Mouse (Mus musculus): ENCODE measurements around the gene Zfp626. TPM values are rescaled to one million over a fixed set of nuclear protein-coding genes. Genes with fewer than 3 reads are reported as not detected.

Gene Zfp626
- 6.9 to 10.4 TPM (median 8.6 TPM) in 4 replicates for total RNA-seq (2023)

GRCm38 (mm10) chr7:27806896-27807295, at the start of gene Zfp626:
Gene Zfp626 (plus strand): TSS chr7:27807196.

GRCm38 (mm10) chr7:27838323-27839249, 31.6 kb downstream of the Zfp626 start, which contains the start of gene Zfp59:
Gene Zfp59 (plus strand): TSS chr7:27838607.

DNA sequence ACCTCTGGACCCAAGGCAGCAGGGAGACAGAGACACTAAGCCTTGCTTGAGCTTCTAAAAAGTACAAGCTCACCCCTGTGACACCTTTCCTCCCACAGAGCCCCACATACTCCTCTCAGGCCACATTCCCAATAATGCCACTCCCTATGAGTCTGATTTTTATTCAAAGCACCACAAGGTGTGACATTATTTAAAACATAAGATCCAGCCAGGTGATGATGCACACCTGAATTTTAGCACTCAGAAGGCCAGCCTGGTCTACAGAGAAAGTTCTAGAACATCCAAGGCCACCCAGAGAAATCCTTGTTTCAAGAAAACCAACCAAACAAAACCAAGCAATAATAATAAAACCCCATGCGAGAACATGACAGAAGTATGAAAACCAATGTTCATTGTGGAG, 50.2 kb downstream of the Zfp626 start, which contains the start of gene Zfp607a:
TSS of gene Zfp607a (plus strand) at position 301 of the 400 bp plus-strand sequence.

Other genes with a start within 250 kb of the Zfp626 start
- gene Akt2, start 215.6 kb upstream of the Zfp626 start, total RNA-seq (2023), result 95.6 to 114 TPM (median 104 TPM) in 4 replicates
- gene Ttc9b, start 153.3 kb upstream of the Zfp626 start, total RNA-seq (2023), result not detected in 4 replicates
- gene Map3k10, start 132.6 kb upstream of the Zfp626 start, total RNA-seq (2023), result 12.2 to 17.9 TPM (median 13.6 TPM) in 4 replicates
- gene Zfp607b, start 117.9 kb upstream of the Zfp626 start, total RNA-seq (2023), result 1.1 to 2.5 TPM (median 1.9 TPM) in 4 replicates
- gene Zfp60, start 75.8 kb upstream of the Zfp626 start, total RNA-seq (2023), result 12.1 to 15.1 TPM (median 13.4 TPM) in 4 replicates
- gene Zfp59, start 31.4 kb downstream of the Zfp626 start, total RNA-seq (2023), result 4.0 to 5.8 TPM (median 4.9 TPM) in 4 replicates
- gene Zfp607a, start 50.3 kb downstream of the Zfp626 start, total RNA-seq (2023), result 9.4 to 13.2 TPM (median 11.6 TPM) in 4 replicates
- 11.9 to 16.6 TPM (median 13.5 TPM) in 4 replicates for gene Zfp974, start 122.3 kb downstream of the Zfp626 start, total RNA-seq (2023)
- gene Zfp780b, start 172.0 kb downstream of the Zfp626 start, total RNA-seq (2023), result 9.1 to 11.1 TPM (median 10.4 TPM) in 4 replicates
- 7.8 to 10.0 TPM (median 9.0 TPM) in 4 replicates for gene Zfp850, start 206.9 kb downstream of the Zfp626 start, total RNA-seq (2023)
- 105 to 128 TPM (median 110 TPM) in 4 replicates for gene Psmc4, start 242.9 kb downstream of the Zfp626 start, total RNA-seq (2023)